Comparison of ENCODE assay signal across 9 mouse cellular contexts in the genomic region with DNA sequence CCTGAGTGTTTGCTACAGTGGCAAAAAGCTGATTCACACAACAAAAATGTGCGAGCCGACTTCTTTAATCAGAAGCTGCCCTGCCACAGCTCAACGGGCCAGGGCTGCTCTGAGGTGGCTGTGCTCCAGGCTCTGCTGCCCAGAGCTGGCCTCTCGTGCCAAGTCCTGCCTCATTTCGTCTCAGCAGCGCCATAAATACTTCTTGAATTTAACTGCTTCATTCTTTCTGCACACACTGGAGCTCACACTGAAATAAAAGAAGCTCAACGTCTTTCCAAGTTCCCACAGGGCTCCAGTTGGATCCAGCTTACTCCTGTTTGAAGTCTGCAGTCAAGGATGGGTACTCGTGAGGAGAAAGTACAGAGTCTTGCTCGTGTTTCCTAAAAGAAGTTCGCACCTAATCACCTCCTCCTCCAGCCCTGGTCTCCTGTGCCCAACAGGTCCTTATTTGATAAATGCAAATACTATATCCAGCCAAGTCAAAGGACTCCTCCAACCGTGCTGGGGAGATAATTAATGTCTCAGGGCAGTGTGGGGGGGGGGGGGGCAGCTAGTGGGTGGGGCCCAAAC.
DNase-seq lines count a peak whose midpoint lies in the region; ATAC-seq and TF ChIP-seq lines count a peak whose summit lies in the region.
"Had no signal": no experiment of that assay in that cellular context is flagged by ENCODE, and none has a peak within 500 bp of the region (broad histone marks: within the 10 kb centered on the region; RNA-seq: fewer than 3 reads in every experiment).

No protein-coding gene starts in this region.

- no peak overlapping the region for H3K9ac ChIP-seq in heart, embryonic 11.5 days (ENCODE audit: low read depth, low read length)
- no peak overlapping the region for H3K9ac ChIP-seq in embryonic facial prominence, embryonic 12.5 days
- no peak overlapping the region for H3K9ac ChIP-seq in limb, embryonic 11.5 days (ENCODE audit: low read length)
- no peak overlapping the region for H3K9ac ChIP-seq in midbrain, postnatal 0 days (replicated peaks; ENCODE audit: low read length, poor library complexity, severe bottlenecking)

- peak; percentile 95 for DNase-seq in heart, adult 11 months
- DNase-seq in heart, adult 8-10 months (ENCODE audit: low spot score), result peak; percentile 55
- DNase-seq in kidney, adult 8-10 months, result peak; percentile 77 to 79
- peak; percentile 40 for DNase-seq in limb, embryonic 11.5 days (ENCODE audit: low spot score)
- DNase-seq in midbrain, postnatal 0 days (ENCODE audit: low spot score), result peak; percentile 85
- DNase-seq in thymus, adult 2 months, result no peak

- TF ChIP-seq CTCF in midbrain, postnatal 0 days (IDR thresholded peaks at IDR 0.05), result no peak
- TF ChIP-seq CTCF in thymus, adult 2 months (IDR thresholded peaks at IDR 0.05; ENCODE audit: borderline replicate concordance, control insufficient read depth, extremely low read depth, insufficient read depth, low read length, poor library complexity), result no peak

- no peak for ATAC-seq in heart, embryonic 11.5 days (replicated peaks; ENCODE audit: insufficient number of reproducible peaks, low FRiP score, low TSS enrichment)
- 0 out of 2 replicates have a peak, but pooled peaks have one; percentile 14 for ATAC-seq in embryonic facial prominence, embryonic 12.5 days (ENCODE audit: insufficient number of reproducible peaks, insufficient read depth, low FRiP score, low TSS enrichment)
- no peak for ATAC-seq in limb, embryonic 11.5 days (ENCODE audit: insufficient number of reproducible peaks, low FRiP score, low TSS enrichment, low read depth)
- ATAC-seq in midbrain, postnatal 0 days (ENCODE audit: low FRiP score), result peak; percentile 80

- H3K4me2 ChIP-seq in heart, embryonic 11.5 days, result no peak overlapping the region
- no peak overlapping the region for H3K4me2 ChIP-seq in embryonic facial prominence, embryonic 12.5 days (replicated peaks)
- H3K4me2 ChIP-seq in limb, embryonic 11.5 days (ENCODE audit: low read depth, severe bottlenecking), result no peak overlapping the region
- no peak overlapping the region for H3K4me2 ChIP-seq in midbrain, postnatal 0 days (ENCODE audit: low read depth, low read length, poor library complexity, severe bottlenecking)

- no peak for TF ChIP-seq POLR2A in thymus, adult 2 months (IDR thresholded peaks at IDR 0.05; ENCODE audit: control insufficient read depth, extremely low read depth, insufficient read depth, low read length, poor library complexity)

- H3K4me3 ChIP-seq in heart, embryonic 11.5 days (ENCODE audit: low read depth, low read length), result no peak overlapping the region
- H3K4me3 ChIP-seq in embryonic facial prominence, embryonic 12.5 days, result no peak overlapping the region
- no peak overlapping the region for H3K4me3 ChIP-seq in limb, embryonic 11.5 days (ENCODE audit: low read depth, low read length)
- no peak overlapping the region for H3K4me3 ChIP-seq in midbrain, postnatal 0 days (ENCODE audit: low read depth, low read length)
- no peak overlapping the region for H3K4me3 ChIP-seq in thymus, adult 2 months (ENCODE audit: control insufficient read depth, insufficient read depth, low read length)

- H3K27ac ChIP-seq in heart, embryonic 11.5 days (ENCODE audit: low read depth, low read length), result no peak overlapping the region
- H3K27ac ChIP-seq in embryonic facial prominence, embryonic 12.5 days, result peak overlapping the region; percentile 92
- peak overlapping the region; percentile 88; the same call in 1 of the 2 replicates for H3K27ac ChIP-seq in limb, embryonic 11.5 days (replicated peaks; ENCODE audit: low read depth, low read length)
- peak overlapping the region; percentile 59 for H3K27ac ChIP-seq in midbrain, postnatal 0 days (ENCODE audit: low read depth, low read length)
- H3K27ac ChIP-seq in thymus, adult 2 months (ENCODE audit: control insufficient read depth, insufficient read depth, low read length), result no peak overlapping the region
- H3K27ac ChIP-seq: macrophage had no signal

- peaks cover 14% of the 10 kb centered on the region for H3K4me1 ChIP-seq in heart, embryonic 11.5 days (ENCODE audit: control insufficient read depth, insufficient read depth, low read length)
- peaks cover 35% of the 10 kb centered on the region for H3K4me1 ChIP-seq in embryonic facial prominence, embryonic 12.5 days
- peaks cover 21% of the 10 kb centered on the region for H3K4me1 ChIP-seq in limb, embryonic 11.5 days (ENCODE audit: control insufficient read depth, insufficient read depth, low read length)
- no peaks in the 10 kb centered on the region for H3K4me1 ChIP-seq in midbrain, postnatal 0 days (ENCODE audit: insufficient read depth, low read length)
- no peaks in the 10 kb centered on the region for H3K4me1 ChIP-seq in thymus, adult 2 months (replicated peaks; ENCODE audit: control insufficient read depth, insufficient read depth, low read length)

- no peaks in the 10 kb centered on the region for H3K36me3 ChIP-seq in heart, embryonic 11.5 days (ENCODE audit: control insufficient read depth, insufficient read depth, low read length)
- no peaks in the 10 kb centered on the region for H3K36me3 ChIP-seq in embryonic facial prominence, embryonic 12.5 days
- H3K36me3 ChIP-seq in limb, embryonic 11.5 days (ENCODE audit: control insufficient read depth, insufficient read depth, low read length), result no peaks in the 10 kb centered on the region
- no peaks in the 10 kb centered on the region for H3K36me3 ChIP-seq in midbrain, postnatal 0 days (ENCODE audit: insufficient read depth, low read length)
- H3K36me3 ChIP-seq in thymus, adult 2 months (ENCODE audit: control insufficient read depth, insufficient read depth, low read length), result no peaks in the 10 kb centered on the region

- no peaks in the 10 kb centered on the region for H3K9me3 ChIP-seq in heart, embryonic 11.5 days (replicated peaks; ENCODE audit: control insufficient read depth, low read length)
- no peaks in the 10 kb centered on the region for H3K9me3 ChIP-seq in embryonic facial prominence, embryonic 12.5 days
- H3K9me3 ChIP-seq in limb, embryonic 11.5 days (ENCODE audit: control insufficient read depth, low read length), result peaks cover 6% of the 10 kb centered on the region; the same call in 1 of the 2 replicates
- H3K9me3 ChIP-seq in midbrain, postnatal 0 days (ENCODE audit: low read length), result no peaks in the 10 kb centered on the region

- 36% methylated on average over 11 of the region's 11 CpGs for WGBS in heart, embryonic 11.5 days (ENCODE audit: insufficient replicate concordance)
- WGBS in embryonic facial prominence, embryonic 12.5 days, result 36% methylated on average over 11 of the region's 11 CpGs
- WGBS in limb, embryonic 11.5 days, result 24% methylated on average over 11 of the region's 11 CpGs
- 16% methylated on average over 11 of the region's 11 CpGs for WGBS in midbrain, postnatal 0 days
- WGBS in thymus, adult 2 months, result 74% methylated on average over 11 of the region's 11 CpGs

- no peaks in the 10 kb centered on the region for H3K27me3 ChIP-seq in heart, embryonic 11.5 days (ENCODE audit: control insufficient read depth, insufficient read depth, low read length)
- H3K27me3 ChIP-seq in embryonic facial prominence, embryonic 12.5 days, result no peaks in the 10 kb centered on the region
- H3K27me3 ChIP-seq in limb, embryonic 11.5 days (ENCODE audit: control insufficient read depth, insufficient read depth, low read length), result no peaks in the 10 kb centered on the region
- H3K27me3 ChIP-seq in midbrain, postnatal 0 days (ENCODE audit: insufficient read depth, low read length), result peaks cover 15% of the 10 kb centered on the region
- no peaks in the 10 kb centered on the region for H3K27me3 ChIP-seq in thymus, adult 2 months (ENCODE audit: control insufficient read depth, insufficient read depth, low read length)

Comparison
In these comparisons a context has a peak if more than half of its experiments do, and no peak if none do; other contexts are left out.
1. ATAC-seq: peak in embryonic facial prominence, embryonic 12.5 days (single experiment) and midbrain, postnatal 0 days (single experiment); none in heart, embryonic 11.5 days (single experiment) and limb, embryonic 11.5 days (single experiment).
2. H3K27ac ChIP-seq: peak in embryonic facial prominence, embryonic 12.5 days (single experiment), limb, embryonic 11.5 days (single experiment) and midbrain, postnatal 0 days (single experiment); none in heart, embryonic 11.5 days (single experiment) and thymus, adult 2 months (single experiment).